Comparison of ENCODE assay signal across 1 mouse cellular context in genomic region chr2:157457100-157457806, GRCm38 (mm10).
TF ChIP-seq lines count a peak whose summit lies in the region.

No protein-coding gene starts in this region.

TF ChIP-seq in MEL, 35 proteins besides CTCF, POLR2A, EP300 and RAD21 (continued from another document):
- TF ChIP-seq ZNF384 (IDR thresholded peaks at IDR 0.05; ENCODE audit: low read depth, low read length): no peak
- no peak for TF ChIP-seq JUND (IDR thresholded peaks at IDR 0.05; ENCODE audit: low read depth, low read length)
- no peak for TF ChIP-seq CHD2 (IDR thresholded peaks at IDR 0.05; ENCODE audit: low read length)
- TF ChIP-seq USF2 (IDR thresholded peaks at IDR 0.05; ENCODE audit: borderline replicate concordance in 1 of 2, insufficient read depth in 1 of 2, low read depth in 1 of 2, low read length in 2 of 2): no peak
- no peak for TF ChIP-seq E2F4 (IDR thresholded peaks at IDR 0.05; ENCODE audit: borderline replicate concordance, low read depth, low read length)
- no peak for TF ChIP-seq NRF1 (IDR thresholded peaks at IDR 0.05; ENCODE audit: insufficient read depth, low read depth, low read length, poor library complexity, severe bottlenecking)
- no peak for TF ChIP-seq UBTF (IDR thresholded peaks at IDR 0.05; ENCODE audit: borderline replicate concordance, insufficient read depth, low read depth, low read length)
- 0 out of 2 replicates have a peak, but pooled peaks have one; percentile 23 for TF ChIP-seq HCFC1 (IDR thresholded peaks at IDR 0.05; ENCODE audit: low read depth, low read length)
TF ChIP-seq in MEL: peak in this region for 10.
